Mouse (Mus musculus) layer of hippocampus, adult 18-20 months (tissue): Measurements from ENCODE around the gene Sbds. TPM values are rescaled to one million over a fixed set of nuclear protein-coding genes. Genes with fewer than 3 reads are reported as not detected.
"Not testable (repeated sequence)": the region's sequence is repeated elsewhere in the genome, so short reads cannot be mapped to it uniquely, and the experiment has no call there.

Experiments
- DNase-seq, 2 experiments: peaks; one replicate each; pipeline ENCODE4 v3.0.0; 2022; ENCODE audit warnings: low spot score in 2 of 2
- total RNA-seq, 2 experiments: library from RNA; stranded (reverse); gene quantifications; 2 replicates each; pipeline ENCODE4 v1.2.3; 2021

Gene Sbds
- total RNA-seq, 2 experiments from 2014 or later: 83.1 to 83.6 TPM

DNA sequence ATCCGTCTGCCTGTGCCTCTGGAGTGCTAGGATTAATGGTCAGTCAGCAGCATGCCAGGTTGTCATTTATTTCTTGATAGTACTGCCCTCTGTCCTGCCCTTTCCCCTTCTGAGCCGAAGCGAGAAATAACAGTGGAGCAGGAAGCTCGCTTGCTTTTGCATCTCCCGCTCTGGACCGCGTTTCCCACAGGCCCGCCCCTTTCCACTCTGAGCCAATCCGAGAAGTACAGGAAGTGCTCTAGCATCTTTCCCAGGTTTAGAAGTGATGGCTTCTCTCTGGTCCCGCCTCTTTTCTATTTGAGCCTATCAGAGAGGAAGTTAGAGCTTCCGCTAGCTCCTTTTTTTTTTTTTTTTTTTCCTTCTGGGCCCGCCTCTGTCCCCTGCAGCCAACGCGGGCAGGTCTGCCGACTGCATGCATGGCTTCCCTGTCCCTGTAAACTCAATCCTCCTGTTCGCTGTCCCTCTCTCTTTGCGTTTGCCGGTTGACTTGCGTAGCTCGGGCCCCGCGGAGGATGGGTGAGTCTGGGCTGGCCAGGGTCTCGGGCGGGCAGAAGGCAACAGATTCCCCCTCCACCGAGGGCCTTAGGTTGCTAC, 1.4 kb upstream of the Sbds start:
- peak; percentile 91 to 95 for DNase-seq

DNA sequence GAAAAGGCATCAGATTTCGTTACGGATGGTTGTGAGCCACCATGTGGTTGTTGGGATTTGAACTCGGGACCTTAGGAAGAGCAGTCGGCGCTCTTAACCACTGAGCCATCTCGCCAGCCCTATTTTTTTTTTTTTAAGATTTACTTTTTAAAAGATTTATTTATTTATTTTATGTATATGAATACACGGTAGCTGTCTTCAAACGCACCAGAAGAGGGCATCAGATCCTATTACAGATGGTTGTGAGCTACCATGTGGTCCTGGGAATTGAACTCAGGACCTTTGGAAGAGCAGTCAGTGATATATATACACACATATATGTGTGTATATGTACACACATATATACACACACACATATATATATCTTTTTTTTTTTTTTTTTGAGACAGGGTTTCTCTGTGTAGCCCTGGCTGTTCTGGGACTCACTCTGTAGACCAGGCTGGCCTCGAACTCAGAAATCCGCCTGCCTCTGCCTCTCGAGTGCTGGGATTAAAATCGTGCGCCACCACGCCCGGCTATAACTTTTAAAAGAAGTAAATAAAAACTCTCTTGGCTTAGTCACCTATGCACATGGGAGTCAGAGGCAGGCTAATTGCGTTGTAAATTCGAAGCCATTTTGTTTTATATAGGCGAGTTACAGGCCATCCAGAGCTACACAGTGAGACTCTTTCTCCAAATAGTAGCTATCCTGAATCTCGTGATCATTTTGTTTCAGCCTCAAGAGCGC, 632 bp upstream of the Sbds start:
- not testable (repeated sequence) for DNase-seq

DNA sequence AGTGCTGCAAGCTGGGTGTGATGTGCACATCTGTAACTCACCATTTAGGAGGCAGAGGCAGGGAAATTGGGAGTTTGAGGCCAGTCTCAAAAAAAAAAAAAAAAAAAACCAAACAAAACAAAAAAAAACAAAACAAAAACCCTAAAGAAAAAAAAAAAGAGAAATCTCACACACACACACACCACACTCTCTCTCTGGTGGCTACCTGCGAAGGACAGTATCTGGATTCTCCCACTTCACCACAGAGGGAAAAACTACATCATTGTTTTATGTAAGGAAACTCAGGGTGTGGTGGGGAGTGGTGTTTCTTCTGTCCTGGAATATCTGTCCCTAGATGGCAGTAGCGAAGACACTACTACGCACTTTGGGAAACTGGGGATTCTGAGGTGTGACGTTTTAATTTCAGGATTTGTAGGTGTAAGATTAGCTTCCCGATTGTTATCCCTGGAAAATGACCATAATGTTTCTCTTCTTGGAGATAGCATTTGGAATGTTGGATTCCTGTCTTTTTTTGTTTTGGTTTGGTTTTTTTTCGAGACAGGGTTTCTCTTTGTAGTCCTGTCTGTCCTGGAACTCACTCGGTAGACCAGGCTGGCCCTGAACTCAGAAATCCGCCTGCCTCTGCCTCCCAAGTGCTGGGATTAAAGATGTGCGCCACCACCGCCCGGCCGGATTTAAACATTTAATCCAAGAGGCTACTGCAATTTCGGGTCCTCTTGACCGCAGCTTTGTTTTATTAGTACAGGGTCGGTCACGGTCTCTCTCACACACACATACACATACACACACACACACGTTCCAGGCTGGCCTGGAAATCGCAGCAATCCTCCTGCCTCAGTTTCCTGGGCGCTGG, 940 bp downstream of the Sbds start:
- peak in 1 of 2 experiments; percentile 37 for DNase-seq

DNA sequence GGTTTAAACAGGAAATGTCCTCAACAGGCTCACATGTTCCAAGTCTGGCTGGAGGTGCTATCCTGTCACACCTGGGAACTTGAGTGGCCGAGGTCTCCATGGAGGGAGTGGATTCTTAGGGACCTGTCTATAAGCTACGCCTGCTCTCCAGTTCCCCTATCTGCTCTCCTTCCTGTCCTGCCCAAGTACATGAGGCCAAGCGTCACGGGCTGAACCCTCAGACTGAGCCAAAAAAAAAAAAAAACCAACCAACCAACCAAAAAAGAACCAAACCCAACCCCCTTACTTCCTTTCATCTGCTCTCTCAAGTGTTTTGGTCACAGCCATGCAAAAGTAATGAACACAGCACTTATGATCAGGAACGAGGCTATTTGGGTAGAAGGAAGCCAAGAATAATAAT, 7.5 kb downstream of the Sbds start:
- DNase-seq: no peak

DNA sequence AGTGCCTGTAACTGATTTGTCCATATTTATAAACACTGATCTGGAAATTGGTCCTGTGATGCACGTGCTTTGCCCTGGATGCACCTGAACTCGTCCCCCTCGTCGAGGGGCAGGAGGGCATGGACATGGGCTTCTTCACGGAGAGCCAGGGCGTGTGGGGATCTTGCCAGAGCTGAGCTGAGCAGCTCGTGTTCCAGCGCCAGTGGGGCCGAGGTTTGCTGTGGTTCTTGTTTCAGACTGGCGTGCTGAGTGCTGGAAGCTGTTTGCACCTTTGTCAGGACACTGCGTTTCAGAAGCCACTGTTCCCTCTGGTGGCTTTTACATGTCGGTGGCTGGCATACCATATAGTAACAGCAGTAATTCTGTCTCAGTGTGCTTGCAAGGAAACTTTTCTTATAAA, 13.9 kb downstream of the Sbds start:
- DNase-seq: no peak

DNA sequence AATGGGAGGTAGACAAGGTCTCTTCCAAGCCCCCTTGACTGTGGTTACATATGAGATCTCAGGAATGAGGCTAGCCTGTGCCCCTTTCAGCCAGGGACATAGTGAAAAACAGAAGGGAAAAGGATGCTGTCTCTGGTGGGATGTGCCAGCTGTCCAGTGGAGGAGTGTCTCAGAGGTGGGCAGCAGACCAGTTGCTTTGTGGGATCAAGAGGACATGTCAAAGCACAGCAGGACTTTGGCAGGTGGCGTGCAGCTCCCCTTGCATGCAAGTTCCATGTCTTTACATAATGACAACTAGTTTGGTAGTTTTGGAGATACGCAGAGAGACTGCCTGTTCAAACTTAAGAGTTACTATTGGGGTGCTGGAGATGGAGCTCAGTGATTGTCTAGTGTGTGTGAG, 15.5 kb downstream of the Sbds start:
- no peak for DNase-seq

DNA sequence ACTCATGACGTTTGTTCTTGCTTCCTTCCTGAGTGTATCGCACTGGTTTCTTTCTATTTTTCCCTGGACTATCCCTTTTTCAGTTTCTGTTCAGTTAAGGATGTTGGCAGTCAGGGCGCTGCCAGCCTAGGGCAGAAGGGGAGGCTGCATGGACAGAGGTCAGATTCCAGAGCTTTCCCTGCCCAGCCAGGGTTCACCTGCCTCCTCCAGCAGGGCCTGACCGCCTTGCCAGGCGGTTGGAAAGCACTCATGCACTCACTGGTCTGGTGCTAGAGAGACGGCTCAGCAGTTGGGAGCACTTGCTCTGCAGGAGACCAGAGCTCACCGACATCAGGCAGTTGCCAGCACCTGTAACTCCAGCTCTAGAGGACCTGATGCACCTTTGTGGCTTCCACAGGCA, 16.1 kb downstream of the Sbds start:
- no peak for DNase-seq

DNA sequence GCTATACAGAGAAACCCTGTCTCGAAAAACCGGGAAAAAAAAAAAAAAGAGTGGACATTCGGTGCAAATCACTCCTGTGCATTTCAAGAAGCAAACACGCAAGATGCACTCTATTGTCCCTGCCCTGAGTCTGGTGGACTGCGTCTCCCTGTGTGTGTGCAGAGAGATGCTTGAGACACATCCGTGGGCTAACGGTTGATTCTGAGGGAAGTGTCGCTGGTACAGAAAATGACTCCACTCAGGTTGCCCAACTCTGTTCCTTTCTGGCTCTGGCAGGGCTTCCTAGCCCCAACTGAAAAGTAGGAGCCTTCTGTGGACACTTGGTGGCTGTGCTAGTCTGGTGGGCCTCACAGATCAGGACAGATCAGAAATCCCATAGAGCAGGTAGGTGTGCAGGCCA, 19.0 kb downstream of the Sbds start:
- DNase-seq: no peak

DNA sequence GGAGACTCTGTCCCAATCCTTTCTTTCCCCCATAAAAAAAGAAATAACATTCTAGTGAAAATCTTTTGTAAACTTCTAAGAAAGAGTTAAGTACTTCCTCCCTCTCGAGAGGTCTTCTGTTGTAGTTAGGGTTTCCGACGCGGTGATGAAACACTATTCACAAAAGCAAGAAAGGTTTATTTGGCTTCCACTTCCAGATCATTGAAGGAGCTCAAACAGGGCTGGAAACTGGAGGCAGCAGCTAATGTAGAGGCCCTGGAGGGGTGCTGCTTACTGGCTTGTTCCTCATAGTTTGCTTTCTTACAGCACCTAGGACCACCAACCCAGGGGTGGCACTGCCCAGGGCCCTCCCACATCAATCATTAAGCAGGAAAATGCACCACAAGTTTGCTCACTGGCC, 27.2 kb downstream of the Sbds start:
- DNase-seq: no peak

DNA sequence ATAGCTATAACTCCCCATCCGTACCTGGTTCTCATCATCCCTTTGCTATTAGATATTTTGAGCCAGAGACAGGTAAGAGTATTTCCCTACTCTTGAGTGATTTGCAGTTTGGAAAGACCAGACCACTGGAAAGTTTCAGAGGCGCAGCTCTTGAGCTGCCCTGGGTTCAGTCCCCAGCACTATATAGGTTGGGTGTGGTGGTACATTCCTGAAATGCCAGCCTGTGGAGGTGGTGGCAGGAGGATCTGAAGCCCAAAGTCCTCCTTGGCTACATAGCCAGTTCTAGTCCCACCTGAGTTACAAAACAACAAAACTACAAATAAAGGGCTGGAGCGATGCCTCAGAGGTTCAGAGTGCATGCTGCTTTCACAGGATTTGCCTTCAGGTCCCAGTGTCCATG, 28.5 kb downstream of the Sbds start:
- DNase-seq: no peak

DNA sequence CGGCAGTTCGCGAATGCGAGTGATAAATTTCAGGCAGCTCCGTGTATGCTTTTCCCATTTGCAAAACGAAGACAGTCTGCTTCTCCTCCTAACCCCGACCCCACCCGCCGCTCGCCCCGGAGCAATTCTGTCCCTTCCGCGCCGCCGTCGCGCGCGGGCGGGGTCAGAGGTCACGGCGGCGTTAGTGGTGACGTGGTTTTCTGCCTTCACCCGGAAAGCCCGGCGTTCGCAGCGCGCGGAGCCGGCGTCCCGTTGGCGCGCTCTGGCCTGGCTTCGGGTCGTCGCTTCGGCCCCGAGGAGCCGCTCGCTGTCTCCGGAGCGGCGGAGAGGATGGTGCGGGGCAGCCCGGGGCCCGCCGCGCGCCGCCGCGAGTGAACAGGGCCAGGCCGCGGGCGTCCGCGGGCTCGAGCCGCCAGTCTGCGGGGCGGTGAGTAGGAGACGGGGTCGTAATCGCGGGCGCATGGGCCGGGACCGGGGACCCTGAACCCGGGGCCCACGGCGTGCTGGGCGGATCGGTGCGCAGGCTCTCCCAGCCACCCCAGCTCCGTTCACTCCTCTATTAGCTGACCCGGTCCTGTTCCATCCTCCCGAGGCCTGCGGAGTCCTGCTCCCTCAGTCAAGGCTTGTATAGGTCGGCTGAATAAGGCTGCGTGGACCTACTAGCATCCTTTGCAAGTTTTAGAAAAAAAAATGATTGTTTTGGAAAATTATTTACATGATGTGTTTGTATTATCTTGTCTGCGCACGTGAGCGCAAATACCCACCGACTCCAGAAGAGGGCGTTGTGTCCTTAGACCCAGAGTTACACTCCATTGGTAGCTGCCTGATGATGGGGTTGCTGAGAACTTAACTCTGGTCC, 33.0 kb downstream of the Sbds start:
- DNase-seq: peak; percentile 91 to 95

DNA sequence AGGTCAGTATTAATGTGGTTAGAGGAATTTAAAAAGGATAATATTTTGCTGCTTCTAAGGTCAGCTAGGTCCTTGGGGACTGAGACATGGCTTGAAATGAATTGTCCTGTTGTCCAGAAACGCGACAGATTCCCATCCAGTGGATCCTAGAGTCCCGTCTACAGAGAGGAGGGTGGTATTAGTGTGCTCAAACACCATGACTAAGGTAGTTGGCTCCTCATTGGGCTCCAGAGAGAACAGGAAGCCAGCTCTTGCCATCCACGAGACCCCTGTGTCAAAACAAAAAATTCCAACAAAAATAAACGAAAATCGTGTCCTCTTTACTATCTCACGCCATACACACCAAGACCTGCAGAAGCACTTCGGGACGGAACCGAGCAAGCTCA, 33.6 kb downstream of the Sbds start:
- DNase-seq: no peak

DNA sequence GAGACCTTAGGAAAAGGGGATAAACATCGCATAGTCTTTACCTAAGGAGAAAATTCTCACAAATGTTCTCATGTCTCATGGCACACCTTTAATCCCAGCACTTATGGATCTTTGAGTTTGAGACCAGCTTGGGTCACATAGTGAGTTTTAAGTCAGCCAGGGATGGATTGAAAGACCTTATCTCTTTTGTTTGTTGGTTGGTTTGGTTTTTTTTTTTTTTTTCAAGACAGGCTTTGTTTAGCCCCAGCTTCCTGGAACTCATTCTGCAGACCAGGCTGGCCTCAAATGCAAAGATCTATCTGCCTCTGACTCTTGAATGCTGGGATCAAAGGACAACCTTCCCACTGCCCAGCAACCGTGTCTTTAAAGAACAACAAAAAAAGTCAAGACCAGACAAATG, 34.0 kb downstream of the Sbds start:
- no peak for DNase-seq

DNA sequence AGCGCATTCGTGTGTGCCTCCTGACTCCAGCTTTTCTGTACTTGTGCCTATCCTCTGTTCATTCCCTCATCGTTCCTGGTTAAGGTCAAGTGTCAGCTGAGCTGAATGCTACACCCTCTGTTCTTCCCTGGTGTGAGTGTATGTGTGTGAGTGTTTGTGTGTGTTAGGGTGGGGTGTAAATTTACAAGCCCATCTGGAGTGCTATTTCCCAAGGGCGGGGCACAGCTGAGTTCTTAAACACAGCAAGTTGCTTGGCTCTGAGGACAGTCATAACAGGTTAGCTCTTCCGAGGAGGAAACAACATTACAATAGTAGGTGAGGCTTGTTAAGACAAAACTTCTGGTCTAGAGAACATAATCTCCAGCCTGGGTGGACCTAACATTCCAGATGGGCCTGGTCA, 37.0 kb downstream of the Sbds start:
- no peak for DNase-seq

DNA sequence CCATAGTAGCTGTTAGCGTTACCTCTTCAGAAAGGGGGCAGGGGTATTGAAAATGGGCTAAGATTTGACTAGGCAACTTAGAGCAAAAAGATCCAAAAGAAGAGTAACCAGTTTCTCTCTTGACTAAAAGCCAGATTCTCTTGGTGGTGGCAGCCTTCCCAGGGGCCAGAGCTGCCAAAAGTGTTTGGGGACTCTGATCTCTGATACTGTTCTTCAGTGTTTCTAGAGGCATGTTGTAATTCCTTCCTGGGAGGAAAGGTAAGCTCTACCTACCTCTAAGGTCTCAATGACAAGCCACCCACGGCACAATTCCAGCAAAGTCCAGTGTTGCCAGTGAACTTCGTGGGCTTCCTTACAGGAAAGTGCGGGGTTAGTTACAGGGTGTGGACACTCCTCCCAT, 37.9 kb downstream of the Sbds start:
- DNase-seq: no peak

DNA sequence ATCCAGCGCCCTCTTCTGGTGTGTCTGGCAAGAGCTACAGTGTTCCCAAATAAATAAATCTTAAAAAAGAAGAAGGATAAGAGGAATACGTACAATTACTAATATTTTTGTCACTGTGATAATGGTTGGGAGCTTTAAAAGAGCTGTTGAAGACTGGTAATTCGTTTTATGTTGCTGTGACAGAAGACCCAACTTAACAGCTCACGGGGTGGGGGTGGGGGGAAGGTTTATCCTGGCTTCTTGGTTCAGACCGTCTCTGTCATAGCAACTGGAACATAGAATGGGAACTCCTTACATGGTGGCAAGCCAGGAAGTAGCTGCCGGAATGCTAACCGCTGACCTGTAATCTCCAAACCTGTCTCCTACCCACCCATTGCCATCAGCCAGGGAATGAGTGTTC, 38.5 kb downstream of the Sbds start, which contains the start of gene Tmem248:
Tmem248 (plus strand) TSS at position 301 of the 400 bp plus-strand sequence.
- DNase-seq: no peak

DNA sequence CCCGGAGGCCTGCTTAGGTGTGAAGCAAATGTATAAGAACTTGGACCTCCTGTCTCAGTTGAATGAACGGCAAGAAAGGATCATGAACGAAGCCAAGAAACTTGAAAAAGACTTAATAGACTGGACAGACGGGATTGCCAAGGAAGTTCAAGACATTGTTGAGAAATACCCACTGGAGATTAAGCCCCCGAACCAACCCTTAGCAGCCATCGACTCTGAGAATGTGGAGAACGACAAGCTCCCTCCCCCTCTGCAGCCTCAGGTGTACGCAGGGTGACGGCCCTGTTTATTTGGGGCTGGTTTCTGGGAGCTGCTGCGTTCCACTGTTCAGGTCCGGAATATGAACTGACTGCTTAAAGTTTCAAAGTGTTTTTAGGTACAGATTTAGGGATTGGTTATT, 42.4 kb downstream of the Sbds start:
- DNase-seq: no peak

DNA sequence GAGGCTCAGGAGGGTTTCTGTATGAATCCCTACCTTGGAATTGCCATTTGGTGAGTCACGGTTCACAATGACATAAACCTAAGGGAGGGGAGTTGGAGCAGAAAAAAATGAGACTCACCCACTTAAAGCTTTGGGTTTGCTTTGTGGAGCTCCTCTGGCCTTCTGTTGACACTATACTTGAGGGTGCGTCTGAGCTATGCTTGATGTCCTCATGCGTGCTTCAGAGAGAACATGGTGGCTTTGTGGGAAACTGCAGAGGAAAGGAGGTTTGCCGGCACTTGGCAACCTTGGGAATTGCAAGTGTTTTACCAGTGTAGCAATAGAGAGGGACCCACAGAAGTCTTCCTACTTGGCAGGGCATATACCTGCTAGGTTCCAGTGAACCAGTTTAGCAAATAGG, 48.0 kb downstream of the Sbds start:
- DNase-seq: no peak

DNA sequence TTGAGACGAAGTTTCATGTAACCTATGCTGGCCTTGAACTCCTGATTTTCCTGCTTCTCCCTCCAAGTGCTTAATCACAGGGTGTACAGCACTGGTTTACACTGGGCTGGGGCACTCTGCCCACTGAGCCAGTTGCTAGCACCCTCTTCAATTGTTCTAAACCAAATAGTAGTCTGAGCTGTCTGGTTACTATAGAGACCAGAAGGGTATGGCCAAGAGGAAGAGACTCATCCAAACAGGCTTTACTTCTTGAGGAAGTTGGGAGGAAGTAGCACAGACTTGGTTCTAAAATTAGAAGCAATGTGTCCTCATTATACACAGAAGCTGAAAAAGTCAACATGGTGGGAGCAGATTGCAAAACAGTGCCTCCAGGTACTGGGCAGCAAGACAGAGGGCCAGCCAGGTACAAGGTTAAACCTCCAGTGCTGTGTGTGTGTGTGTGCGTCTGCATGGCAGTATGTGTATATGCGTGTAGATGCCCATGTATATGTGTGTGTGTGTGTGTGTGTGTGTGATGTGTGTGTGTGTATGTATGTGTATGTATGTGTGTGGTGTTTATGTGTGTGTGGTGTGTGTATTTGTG, 49.8 kb downstream of the Sbds start:
- DNase-seq: no peak

DNA sequence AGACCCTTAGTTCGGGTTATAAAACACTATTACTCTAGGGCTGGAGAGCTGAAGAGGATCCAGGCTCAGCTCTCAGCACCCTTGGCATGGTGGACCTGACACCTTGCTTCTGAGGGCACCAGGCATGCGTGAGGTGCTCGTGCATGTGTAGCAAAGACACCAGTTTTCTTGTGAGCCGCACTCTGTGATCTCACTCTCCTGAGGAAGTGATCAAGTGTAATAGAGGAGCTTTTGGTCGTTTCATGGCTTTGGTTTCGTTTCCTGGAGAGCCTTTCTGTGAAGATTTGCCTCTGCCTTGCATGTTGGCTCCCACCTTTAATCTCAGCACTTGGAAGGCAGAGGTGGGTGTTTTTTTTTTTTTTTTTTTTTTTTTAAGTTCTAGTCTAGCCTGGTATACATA, 50.8 kb downstream of the Sbds start:
- no peak for DNase-seq

DNA sequence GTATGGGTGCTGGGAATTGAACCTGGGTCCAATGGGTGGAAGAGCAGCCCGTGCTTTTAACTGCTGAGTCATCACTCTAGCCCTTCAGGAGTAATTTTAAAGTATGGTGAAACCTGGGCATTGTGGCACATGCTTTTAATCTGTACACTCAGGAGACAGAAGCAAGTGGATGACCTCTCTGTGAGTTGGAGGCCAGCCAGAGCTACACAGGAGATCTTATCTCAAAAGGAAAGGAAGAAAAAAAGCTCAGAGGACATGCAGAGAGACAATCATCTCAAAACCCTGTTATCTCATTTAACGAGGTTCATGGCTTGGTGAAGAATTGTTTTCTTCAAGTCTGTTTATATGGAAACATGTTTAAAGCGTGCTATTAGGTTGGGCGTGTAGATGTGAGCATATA, 51.4 kb downstream of the Sbds start:
- no peak for DNase-seq
